Mouse (Mus musculus) gastrocnemius, postnatal 25 days (tissue): ENCODE results near the gene Gm5580. TPM values are rescaled to one million over a fixed set of nuclear protein-coding genes. Genes with fewer than 3 reads are reported as not detected.
"Not testable (repeated sequence)": the region's sequence is repeated elsewhere in the genome, so short reads cannot be mapped to it uniquely, and the experiment has no call there.

ENCODE experiments used
- DNase-seq: peaks from one replicate; pipeline ENCODE4 v3.0.0; 2022
- long read RNA-seq, 2 experiments: library from polyadenylated mRNA; stranded (forward); transcript quantifications; one replicate each; pipeline ENCODE4 v2.0.0; 2021
- total RNA-seq, 2 experiments: library from RNA; stranded (reverse); gene quantifications; 1 replicate in 1 of 2; 2 replicates in 1 of 2; pipeline ENCODE4 v1.2.3; 2021

Gene Gm5580
- 1 to 10 TPM in 1 of 2 experiments, under 1 TPM in 1; 0.78 to 1.4 TPM for total RNA-seq
- long read RNA-seq, experiment 1: 0 reads
- long read RNA-seq, experiment 2: 0 reads

DNA sequence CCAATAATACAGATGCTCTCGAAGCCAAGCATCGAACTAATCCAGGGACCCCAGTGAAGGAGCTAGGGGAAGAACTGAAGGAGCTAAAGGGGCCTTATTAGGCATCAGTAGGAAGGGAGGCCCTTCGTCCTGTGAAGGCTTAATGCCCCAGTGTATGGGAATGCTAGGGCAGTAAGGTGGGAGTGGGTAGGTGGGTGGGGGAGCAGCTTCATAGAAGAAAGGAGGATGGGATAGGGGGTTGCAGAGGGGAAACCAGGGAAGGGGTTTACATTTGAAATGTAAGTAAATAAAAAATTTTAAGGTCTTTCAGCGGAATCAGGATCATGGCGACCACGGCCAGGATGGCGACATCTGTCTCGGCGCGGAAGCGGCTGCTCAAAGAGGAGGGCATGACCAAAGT, at the start of gene Gm5580:
Gene Gm5580 (plus strand): TSS at position 301 of the 400 bp plus-strand sequence.
- DNase-seq: not testable (repeated sequence)

DNA sequence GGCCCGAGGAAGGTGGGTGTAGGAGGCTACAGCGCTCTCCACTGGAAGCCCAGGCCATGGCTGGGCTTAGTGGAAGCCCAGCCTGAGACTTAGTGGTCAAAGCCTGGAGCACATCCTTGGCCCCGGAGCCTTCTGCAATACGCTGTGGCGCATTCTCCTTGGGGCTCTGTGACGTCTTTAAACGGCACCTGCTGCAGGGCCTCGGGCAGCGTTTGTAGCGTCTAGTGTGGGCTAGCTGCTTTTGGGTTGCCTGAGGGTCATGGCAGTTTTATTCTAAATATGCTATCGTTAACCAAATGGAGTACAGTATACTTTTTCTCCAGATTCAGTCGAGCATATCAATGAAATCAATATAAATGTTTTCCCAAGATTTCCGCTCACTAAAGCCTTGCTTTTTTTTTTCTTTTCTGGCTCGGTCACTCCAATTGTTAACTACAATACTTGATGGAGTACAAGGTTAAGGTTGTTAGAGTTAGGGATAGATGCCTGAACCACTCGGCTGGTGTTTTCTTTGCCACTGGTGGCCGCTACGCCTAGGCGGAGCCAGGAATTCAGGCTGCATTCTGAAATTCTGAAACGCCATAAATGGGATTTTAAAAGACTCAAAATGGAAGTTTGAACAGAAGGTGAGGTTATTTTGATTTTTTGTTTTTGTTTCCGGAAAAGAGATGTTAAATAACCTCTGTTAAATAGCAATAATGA, 44.5 kb upstream of the Gm5580 start, which contains the start of gene Olfr212:
Gene Olfr212 (plus strand): TSS at position 215 of the 702 bp plus-strand sequence.
- not testable (repeated sequence) for DNase-seq

DNA sequence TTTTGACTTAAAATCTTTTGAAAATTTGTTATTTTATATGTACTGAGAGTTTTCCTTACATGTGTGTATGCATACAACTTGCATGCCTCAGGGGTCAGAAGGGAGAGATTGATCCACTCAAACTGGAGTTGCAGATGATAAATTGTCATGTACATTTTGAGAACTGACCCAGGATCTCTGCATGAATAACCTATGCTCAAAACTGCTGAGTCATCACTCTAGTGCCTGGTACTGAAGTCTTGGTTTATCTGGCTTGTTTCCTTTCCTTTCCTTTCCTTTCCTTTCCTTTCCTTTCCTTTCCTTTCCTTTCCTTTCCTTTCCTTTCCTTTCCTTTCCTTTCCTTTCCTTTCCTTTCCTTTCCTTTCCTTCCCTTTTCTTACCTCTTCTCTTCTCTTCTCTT, 36.1 kb upstream of the Gm5580 start:
- DNase-seq: no peak

DNA sequence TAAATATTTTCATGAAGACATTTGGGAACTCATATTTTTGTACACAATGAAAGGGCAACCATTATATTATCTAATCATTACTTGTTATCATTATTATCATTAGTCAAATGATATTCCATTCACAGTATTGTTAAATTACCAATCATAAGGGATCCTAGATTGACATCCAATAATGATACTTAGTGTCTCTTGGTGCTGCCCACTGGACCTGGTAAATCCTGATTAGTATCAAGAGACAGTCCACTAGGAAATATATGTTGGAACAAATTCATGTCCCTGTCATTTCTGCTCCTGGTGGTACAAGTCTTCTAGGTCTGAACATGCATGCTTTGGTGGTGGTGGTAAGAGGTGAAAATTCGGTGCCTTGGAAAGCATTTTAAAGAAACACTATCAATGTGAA, 12.8 kb upstream of the Gm5580 start, which contains the start of gene Olfr213:
Gene Olfr213 (plus strand): TSS at position 301 of the 400 bp plus-strand sequence.
- DNase-seq: no peak

DNA sequence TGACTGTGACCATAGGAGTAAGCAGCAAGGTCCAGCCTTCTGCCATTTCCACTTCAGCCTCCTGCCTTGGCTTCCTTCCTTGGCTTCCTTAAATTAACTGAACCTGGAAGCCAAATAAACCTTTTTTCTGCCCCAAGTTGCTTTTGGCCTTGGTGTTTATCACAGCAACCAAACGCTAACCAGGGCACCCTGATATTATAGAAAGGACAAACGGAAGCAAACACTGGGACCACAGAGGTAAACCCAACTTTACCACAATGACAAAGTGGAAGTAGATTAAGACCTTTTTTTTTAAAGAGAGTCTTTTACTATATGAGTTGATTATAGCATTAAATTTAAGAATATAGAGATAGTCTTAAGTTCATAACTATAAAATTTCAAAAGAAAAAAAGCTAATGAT, 8.4 kb upstream of the Gm5580 start:
- no peak for DNase-seq

DNA sequence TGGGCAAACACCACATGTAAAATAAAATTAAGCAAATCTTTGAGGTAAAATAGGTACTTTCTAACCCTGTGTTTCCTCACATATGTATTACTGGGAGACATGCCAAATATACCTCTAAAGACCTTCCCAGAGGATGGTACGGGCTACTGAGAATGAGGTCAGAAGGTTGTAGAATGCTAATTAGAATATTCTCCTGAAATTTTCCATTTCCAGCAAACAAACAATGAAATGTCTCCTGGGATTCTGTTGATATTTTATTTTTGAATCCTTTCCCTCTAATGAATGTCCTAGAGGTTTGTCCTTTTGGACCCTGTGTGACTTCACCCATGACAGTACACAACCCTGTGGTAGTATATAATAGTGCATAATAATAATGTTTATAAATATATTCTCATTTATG, 3.0 kb downstream of the Gm5580 start, which contains the start of gene Olfr214:
Gene Olfr214 (plus strand): TSS at position 301 of the 400 bp plus-strand sequence.
- DNase-seq: no peak

DNA sequence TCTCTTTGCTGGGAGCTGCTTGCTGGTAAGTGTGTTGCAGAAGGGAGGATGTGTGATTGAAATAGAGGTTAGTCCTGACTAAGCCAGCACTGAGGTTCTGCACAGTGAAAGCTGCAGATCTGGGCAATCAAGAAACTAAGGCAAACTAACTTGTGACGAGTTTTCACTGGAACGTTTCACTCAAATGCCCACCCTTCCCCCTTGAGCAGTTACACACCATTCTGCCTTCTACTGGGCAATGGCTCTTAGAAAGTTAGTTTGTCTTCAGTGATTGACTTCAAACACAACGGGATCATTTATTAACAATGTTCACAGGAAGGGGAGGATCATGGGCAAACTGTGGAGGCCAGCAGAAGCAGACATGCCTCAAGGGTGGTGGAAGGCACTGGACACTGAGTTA, 4.0 kb downstream of the Gm5580 start:
- DNase-seq: no peak

DNA sequence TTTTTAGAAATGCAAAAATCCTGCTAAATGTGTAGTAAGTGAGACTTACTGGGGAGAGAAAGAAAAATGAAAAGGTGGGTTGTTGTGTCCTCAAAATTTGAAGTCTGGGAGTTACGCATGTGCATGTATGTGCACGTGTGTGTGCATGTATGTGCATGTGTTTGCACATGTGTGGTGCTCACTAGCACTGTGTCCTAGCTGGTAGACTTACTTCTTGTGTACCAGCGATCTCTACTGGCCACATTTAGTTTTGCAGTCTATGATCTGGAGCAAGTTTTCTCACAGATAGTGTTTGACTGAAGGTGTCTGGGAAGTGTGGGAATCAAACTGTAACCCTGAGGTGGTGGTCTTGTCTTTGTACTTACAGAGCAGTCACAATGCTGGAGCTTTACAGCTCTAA, 18.9 kb downstream of the Gm5580 start:
- DNase-seq: no peak

DNA sequence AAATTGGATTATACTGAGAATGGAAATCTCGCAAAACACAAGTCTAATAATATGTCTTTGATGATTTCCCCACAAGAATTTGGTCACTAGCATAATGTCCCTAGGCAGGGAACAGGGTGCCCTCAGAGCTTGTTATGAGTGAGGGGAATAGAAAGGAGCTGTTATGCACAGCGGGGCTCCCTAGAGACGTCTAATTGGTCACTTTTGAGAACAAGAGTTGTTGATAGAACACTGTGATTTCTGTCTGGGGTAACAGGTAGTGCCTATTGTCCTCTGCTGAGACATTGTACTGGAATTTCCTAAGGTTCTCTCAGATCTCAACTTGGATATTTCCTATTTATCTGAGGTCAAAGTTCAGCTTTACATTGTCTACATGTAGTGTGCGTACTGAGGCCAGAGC, 33.2 kb downstream of the Gm5580 start, which contains the start of gene Olfr215:
Gene Olfr215 (minus strand): TSS at position 101 of the 400 bp plus-strand sequence.
- no peak for DNase-seq

DNA sequence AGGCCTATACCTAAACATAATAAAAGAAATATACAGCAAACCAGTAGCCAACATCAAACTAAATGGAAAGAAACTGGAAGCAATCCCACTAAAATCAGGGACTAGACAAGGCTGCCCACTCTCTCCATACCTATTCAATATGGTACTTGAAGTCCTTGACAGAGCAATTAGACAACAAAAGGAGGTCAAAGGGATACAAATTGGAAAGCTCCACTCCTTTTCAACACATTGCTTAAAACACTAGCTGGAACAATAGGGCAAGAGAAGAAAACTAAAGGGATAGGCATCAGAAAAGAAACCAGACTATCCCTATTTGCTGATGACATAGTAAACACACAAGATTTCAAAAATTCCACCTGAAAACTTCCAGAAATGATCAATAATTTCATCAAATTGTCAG, 50.0 kb downstream of the Gm5580 start:
- DNase-seq: not testable (repeated sequence)

Other genes with a start within 250 kb of the Gm5580 start
- gene March8, start 213.1 kb upstream of the Gm5580 start, total RNA-seq: 10 to 100 TPM; 24.4 to 27.1 TPM
- 1 to 10 TPM; 1.1 to 1.3 TPM for gene Alox5, start 90.0 kb upstream of the Gm5580 start, total RNA-seq
- not detected for gene Olfr211, start 62.0 kb upstream of the Gm5580 start, total RNA-seq
- not detected for gene Olfr212, start 44.6 kb upstream of the Gm5580 start, total RNA-seq
- not detected for gene Olfr213, start 12.7 kb upstream of the Gm5580 start, total RNA-seq
- not detected for gene Olfr214, start 3.1 kb downstream of the Gm5580 start, total RNA-seq
- not detected for gene Olfr215, start 33.1 kb downstream of the Gm5580 start, total RNA-seq
- gene Zfp422, start 77.9 kb downstream of the Gm5580 start, total RNA-seq: 1 to 10 TPM; 7.9 to 8.4 TPM
- gene Depp1, start 99.5 kb downstream of the Gm5580 start, total RNA-seq: 1 to 10 TPM; 1.5 to 7.2 TPM
- gene Rassf4, start 122.8 kb downstream of the Gm5580 start, total RNA-seq: 1 to 10 TPM; 1.2 to 2.3 TPM
- gene Tmem72, start 165.8 kb downstream of the Gm5580 start, total RNA-seq: under 1 TPM; 0.03 to 0.13 TPM